Mouse (Mus musculus) C2C12 (cell line): ENCODE measurements at regions not wholly inside any gene's neighbourhood (a gene's known extent, or its start where the extent isn't known, plus 50 kb on each side); places are given as distances from the start of the nearest gene placed in this dataset.

Experiments
- H3K27me3 ChIP-seq: one replicate; pipeline ENCODE4 v1.6.1; 2011; ENCODE audit not compliant: control insufficient read depth, insufficient read depth, insufficient read length
- H3K36me3 ChIP-seq: one replicate; pipeline ENCODE4 v1.6.1; 2011; ENCODE audit not compliant: control insufficient read depth, insufficient read depth
- H3K4me3 ChIP-seq: one replicate; pipeline ENCODE4 v1.5.1; 2011; ENCODE audit warnings: mild to moderate bottlenecking, control low read depth; ENCODE audit not compliant: poor library complexity, insufficient read depth, severe bottlenecking
- H3K79me2 ChIP-seq: one replicate; pipeline ENCODE4 v1.6.1; 2011; ENCODE audit not compliant: control insufficient read depth, insufficient read depth
- H3K79me3 ChIP-seq: one replicate; pipeline ENCODE4 v1.6.1; 2011; ENCODE audit warnings: low read depth, control low read depth
- H3ac ChIP-seq: one replicate; pipeline ENCODE3; 2011; ENCODE audit warnings: low read depth; ENCODE audit not compliant: control insufficient read depth, insufficient read length
- CEBPB ChIP-seq: IDR thresholded peaks from one replicate; pipeline ENCODE4 v1.6.1; 2011; ENCODE audit warnings: low read depth, mild to moderate bottlenecking, control low read depth, moderate library complexity
- CTCF ChIP-seq: IDR thresholded peaks from one replicate; pipeline ENCODE4 v1.5.1; 2011; ENCODE audit not compliant: control insufficient read depth, insufficient read depth, insufficient read length
- FOSL1 ChIP-seq: IDR thresholded peaks from one replicate; pipeline ENCODE4 v1.8.0; 2011; ENCODE audit warnings: mild to moderate bottlenecking, low read length; ENCODE audit not compliant: poor library complexity, insufficient read depth, severe bottlenecking
- MAX ChIP-seq: IDR thresholded peaks from one replicate; pipeline ENCODE4 v1.6.1; 2011; ENCODE audit warnings: mild to moderate bottlenecking, control low read depth
- MYOD1 ChIP-seq: IDR thresholded peaks from one replicate; pipeline ENCODE4 v1.6.1; 2011; ENCODE audit warnings: low read depth; ENCODE audit not compliant: control insufficient read depth, insufficient read length
- MYOG ChIP-seq: IDR thresholded peaks from one replicate; pipeline ENCODE4 v1.6.1; 2011; ENCODE audit not compliant: control insufficient read depth, insufficient read length; ENCODE audit errors: extremely low read depth
- USF1 ChIP-seq: IDR thresholded peaks from one replicate; pipeline ENCODE4 v1.6.1; 2011; ENCODE audit warnings: low read depth, mild to moderate bottlenecking, control low read depth, moderate library complexity

DNA sequence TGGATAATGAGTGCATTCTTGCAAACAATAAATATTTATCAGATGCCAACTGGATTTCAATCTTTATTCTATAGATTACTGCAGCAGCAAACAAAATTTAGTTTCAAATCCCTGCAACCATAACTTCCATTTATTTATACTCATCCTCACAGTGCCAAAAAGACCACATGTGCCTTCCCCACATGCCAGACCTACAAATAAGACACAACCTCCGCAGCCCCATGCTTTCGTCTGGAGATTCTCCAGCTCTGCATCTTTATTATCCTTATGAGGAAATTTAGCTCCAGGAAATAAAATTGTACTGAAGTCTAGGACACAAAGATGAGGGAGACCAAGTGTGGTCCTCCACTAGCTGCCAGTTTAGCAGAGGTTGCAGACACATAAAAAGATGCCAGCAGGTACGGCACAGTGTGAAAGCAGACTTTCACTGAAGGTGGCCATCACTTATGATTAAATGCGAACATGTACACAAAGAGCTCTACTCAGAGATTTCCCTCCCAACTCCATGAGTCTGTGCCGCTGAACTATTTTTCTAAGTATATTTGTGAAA lies 183.4 kb upstream of the Rag2 start:
- Histone ChIP-seq H3K36me3 (no peaks in the 10 kb centered on the region), H3K79me2 (no peaks in the 10 kb centered on the region), H3K4me3 (no peak overlapping the region), H3K27me3 (no peaks in the 10 kb centered on the region), H3ac (no peak overlapping the region), H3K79me3 (no peaks in the 10 kb centered on the region)
- TF ChIP-seq CEBPB: no peak
- TF ChIP-seq MYOD1: no peak
- TF ChIP-seq CTCF: no peak
- no peak for TF ChIP-seq FOSL1
- TF ChIP-seq MAX: no peak
- no peak for TF ChIP-seq USF1
- no peak for TF ChIP-seq MYOG

DNA sequence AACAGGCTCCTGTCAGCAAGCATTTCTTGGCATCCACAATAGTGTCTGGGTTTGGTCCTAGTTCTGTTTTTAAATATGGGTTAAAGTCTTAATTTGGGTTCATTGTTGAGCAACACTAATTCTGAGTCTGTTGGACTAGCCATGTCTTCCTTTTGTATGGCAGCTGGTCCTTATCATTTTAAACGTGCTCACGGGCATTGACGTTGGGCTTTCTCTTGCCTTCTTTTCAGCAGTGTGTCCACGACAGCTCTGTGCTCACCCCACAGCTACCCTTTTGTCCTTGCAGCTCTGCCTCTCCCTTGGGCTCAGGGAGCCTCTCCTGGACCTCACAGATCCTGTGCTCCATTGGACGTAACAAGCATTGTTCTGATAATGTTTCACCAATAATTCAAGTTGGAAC lies 168.9 kb upstream of the Rag2 start:
- no peak for TF ChIP-seq MAX
- TF ChIP-seq FOSL1: no peak
- TF ChIP-seq CEBPB: no peak
- TF ChIP-seq MYOG: no peak
- TF ChIP-seq USF1: no peak
- TF ChIP-seq CTCF: no peak
- no peak for TF ChIP-seq MYOD1
- Histone ChIP-seq H3K36me3 (no peaks in the 10 kb centered on the region), H3ac (no peak overlapping the region), H3K27me3 (no peaks in the 10 kb centered on the region), H3K4me3 (no peak overlapping the region), H3K79me2 (no peaks in the 10 kb centered on the region), H3K79me3 (no peaks in the 10 kb centered on the region)

DNA sequence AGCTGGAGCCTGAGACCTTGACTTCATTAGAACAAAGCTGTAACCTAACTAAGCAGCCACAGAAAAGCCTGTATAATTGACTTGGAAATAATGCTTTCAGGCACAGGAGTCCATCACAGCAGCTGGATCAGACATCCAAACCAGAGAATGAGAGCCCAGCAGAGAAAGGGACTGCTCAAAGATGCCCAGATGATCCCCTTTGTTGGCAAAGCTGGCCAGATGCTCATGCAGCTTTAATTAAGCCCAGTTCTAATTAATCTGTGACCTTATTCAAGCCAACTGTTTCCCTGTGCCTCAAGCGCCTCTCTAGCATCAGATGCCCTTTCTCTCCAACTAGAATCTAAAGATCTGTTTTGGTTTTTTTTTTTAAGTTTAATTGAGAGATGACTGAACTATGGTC lies 165.6 kb upstream of the Rag2 start:
- H3K4me3 ChIP-seq: no peak overlapping the region
- no peaks in the 10 kb centered on the region for H3K27me3 ChIP-seq
- no peak overlapping the region for H3ac ChIP-seq
- no peaks in the 10 kb centered on the region for H3K36me3 ChIP-seq
- TF ChIP-seq USF1: no peak
- TF ChIP-seq CTCF: no peak
- H3K79me3 ChIP-seq: no peaks in the 10 kb centered on the region
- H3K79me2 ChIP-seq: no peaks in the 10 kb centered on the region

DNA sequence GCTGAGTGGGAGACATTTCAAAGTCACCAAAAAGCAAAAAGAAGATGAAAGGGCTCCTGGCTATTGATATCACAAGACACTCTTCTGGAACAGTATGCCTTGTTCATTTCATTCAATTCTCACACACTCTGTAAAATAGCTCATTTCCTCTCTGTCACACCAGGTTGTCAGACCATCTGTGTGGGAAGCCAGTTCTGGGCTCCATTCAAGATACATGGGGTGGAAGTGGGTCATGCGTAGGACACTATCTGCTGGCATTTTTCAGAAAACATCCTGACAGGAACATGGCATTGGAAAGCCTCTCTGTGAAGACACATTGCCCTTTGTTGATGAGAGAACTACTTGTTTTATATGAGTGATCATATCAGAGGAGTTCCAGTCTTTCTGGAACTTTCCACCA lies 162.1 kb upstream of the Rag2 start:
- H3K27me3 ChIP-seq: peaks cover 4% of the 10 kb centered on the region
- no peaks in the 10 kb centered on the region for H3K79me3 ChIP-seq
- TF ChIP-seq USF1 (no peak), MYOD1 (no peak), FOSL1 (no peak), CTCF (no peak), CEBPB (no peak), MYOG (no peak), MAX (no peak)
- no peak overlapping the region for H3K4me3 ChIP-seq
- H3K36me3 ChIP-seq: no peaks in the 10 kb centered on the region
- H3K79me2 ChIP-seq: no peaks in the 10 kb centered on the region
- H3ac ChIP-seq: no peak overlapping the region

DNA sequence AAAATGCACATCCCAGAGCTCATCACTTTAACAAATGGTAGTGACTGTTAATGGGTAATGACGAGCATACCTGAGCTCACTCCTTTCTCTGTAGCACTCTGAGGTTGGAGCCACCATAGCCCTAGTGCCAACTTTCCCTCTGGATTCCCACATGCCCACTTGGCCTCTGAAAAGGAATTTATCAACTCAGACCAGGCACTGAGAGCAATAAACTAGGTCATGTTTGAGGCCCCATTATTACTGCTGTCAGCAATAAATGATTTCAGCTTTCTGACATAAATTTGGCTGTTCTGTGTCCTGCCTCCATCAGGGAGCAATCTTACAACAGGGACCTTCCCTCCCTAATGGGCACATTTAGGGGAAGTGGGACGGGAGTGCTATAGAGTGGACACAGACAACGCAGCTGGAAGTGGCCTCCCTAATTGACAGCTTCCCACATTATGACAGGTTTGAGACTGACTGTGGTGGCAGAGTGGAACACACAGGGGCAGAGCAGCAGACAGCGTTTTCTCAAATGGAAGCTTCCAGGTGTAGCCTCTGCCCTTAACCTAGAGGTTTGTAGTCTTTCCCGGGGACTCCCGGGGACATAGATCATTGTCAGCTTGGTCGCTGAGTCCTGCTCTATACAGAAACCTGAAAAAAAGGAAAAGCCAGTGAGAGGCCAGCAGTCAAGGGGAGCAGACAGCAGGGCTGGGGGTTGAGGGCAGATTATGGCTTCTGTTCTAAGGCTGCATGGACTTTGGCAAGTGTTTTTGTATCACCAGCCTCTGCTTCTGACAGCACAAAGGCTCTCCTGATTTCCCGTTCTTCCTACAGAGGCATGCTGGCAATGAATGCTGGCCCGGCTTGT lies 160.0 kb upstream of the Rag2 start:
- Histone ChIP-seq H3K36me3 (no peaks in the 10 kb centered on the region), H3K79me2 (no peaks in the 10 kb centered on the region), H3K4me3 (no peak overlapping the region), H3ac (no peak overlapping the region), H3K79me3 (no peaks in the 10 kb centered on the region), H3K27me3 (peaks cover 4% of the 10 kb centered on the region)
- TF ChIP-seq FOSL1: no peak
- no peak for TF ChIP-seq CTCF
- TF ChIP-seq USF1: no peak
- no peak for TF ChIP-seq MYOD1
- TF ChIP-seq MYOG: no peak
- no peak for TF ChIP-seq MAX
- TF ChIP-seq CEBPB: no peak

DNA sequence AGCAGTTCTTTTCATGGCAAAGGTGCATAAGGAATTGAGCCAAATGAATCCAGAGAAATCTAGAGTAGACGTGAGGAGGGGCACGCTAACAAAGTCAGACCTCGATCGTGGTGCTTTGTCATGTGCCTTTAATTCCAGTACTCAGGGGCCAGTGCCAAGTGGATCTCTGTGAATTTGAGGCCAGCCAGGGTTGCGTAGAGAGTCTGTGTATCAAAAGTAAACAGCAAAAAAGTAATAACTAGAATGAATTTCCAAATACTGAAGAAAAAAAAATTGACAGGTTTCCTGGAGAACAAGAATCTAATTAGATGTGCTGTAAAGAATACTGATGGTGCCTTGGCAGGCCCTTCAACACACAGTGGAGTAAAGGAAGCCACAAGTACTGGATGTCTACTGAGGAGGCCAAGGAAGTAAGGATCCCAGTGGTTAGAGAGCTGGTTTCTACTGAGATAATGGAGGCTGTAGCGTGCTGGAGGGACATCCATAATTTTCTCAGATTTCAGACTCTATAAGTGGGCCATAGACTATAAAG lies 153.9 kb upstream of the Rag2 start:
- H3K36me3 ChIP-seq: no peaks in the 10 kb centered on the region
- H3K27me3 ChIP-seq: peaks cover 3% of the 10 kb centered on the region
- H3K79me2 ChIP-seq: no peaks in the 10 kb centered on the region
- TF ChIP-seq CTCF (no peak), CEBPB (no peak), MAX (no peak), FOSL1 (no peak), USF1 (no peak), MYOD1 (no peak), MYOG (no peak)
- H3K79me3 ChIP-seq: no peaks in the 10 kb centered on the region
- H3K4me3 ChIP-seq: no peak overlapping the region
- H3ac ChIP-seq: no peak overlapping the region
